Mouse (Mus musculus): ENCODE measurements around the gene Lmtk3. TPM values are rescaled to one million over a fixed set of nuclear protein-coding genes. Genes with fewer than 3 reads are reported as not detected.

Lmtk3 gene
- polyA plus RNA-seq, 2 experiments, result 1.8 to 46.2 TPM

DNA sequence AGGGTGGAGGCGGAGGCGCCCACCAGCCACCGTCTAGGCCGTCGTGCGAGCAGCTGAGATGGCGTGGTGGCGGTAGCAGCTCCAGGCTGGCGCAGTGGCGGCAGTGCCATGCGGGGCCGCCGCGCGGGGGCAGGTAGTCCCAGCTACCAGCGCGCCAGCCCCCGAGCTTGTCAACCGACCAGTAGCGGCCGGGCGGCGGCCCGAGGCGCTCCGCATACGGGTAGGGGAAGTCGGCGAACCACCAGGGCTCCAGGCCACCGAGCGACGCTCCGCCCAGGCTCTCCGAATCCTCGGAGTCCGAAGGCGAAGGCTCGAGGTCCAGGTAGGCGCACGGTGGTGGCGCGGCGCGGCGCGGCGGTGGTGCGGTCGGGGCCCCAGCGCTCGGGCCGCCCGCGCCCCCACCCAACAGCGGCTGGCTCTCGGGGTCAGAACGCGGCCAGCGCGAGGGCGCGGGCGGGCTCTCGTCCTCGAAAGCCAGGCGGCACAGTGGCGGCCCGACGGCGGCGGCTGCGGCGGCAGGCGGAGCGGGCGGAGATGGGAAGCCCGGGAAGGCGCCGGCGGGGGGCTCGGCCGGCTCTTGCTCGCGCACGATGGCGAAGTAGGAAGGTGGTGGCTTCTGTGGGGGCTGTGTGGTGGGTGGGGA lies 49.7 kb downstream of the Lmtk3 start:
- TF ChIP-seq POLR2A (IDR thresholded peaks at IDR 0.05; ENCODE audit: borderline replicate concordance, extremely low read depth, insufficient read depth, insufficient read length), result no peak
- ATAC-seq (ENCODE audit: low FRiP score, low read depth) (no peak), DNase-seq (ENCODE audit: low spot score) (no peak)
- Histone ChIP-seq H3K36me3 (ENCODE audit: control insufficient read depth, insufficient read depth, low read length) (peaks cover 13% of the 10 kb centered on the region), H3K27me3 (ENCODE audit: control insufficient read depth, insufficient read depth, low read length) (peaks cover 46% of the 10 kb centered on the region), H3K9me3 (ENCODE audit: control insufficient read depth, low read length) (no peaks in the 10 kb centered on the region), H3K4me1 (ENCODE audit: control insufficient read depth, insufficient read depth, low read length) (0 out of 2 replicates have a peak, but pooled peaks cover 5% of the 10 kb centered on the region), H3K4me3 (replicated peaks; ENCODE audit: low read length) (peak overlapping the region; percentile 44), H3K9ac (ENCODE audit: low read depth, low read length, severe bottlenecking) (peak overlapping the region; percentile 43), H3K4me2 (replicated peaks; ENCODE audit: low read depth, low read length, severe bottlenecking) (peak overlapping the region; percentile 56), H3K27ac (replicated peaks; ENCODE audit: low read depth, low read length) (no peak overlapping the region)
- WGBS, result 0% methylated on average over 44 of the region's 86 CpGs

DNA sequence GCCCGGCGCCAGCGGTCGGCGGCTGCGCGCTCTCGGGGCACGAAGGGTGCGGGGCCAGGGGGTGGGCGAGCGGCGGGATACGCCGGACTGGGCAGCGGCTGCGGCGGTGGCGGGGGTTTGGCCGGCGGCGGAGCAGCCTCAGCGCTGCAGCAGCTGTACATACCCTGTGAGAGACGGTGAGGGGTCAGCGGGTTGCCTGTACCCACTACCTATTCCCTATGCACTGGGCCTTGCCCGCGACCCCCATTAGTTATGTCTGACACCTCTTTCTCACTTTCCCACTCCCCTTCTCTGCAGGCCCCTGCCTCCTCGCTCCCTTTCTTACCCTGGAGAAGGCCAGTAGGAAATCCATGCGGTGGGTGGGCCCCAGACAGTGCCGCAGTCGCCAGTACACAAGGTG lies 50.4 kb downstream of the Lmtk3 start:
- no peak for TF ChIP-seq POLR2A (IDR thresholded peaks at IDR 0.05; ENCODE audit: borderline replicate concordance, extremely low read depth, insufficient read depth, insufficient read length)
- peak overlapping the region; percentile 56 for H3K4me2 ChIP-seq (replicated peaks; ENCODE audit: low read depth, low read length, severe bottlenecking)
- H3K27me3 ChIP-seq (ENCODE audit: control insufficient read depth, insufficient read depth, low read length), result peaks cover 46% of the 10 kb centered on the region
- H3K4me3 ChIP-seq (replicated peaks; ENCODE audit: low read length), result peak overlapping the region; percentile 44
- peaks cover 7% of the 10 kb centered on the region for H3K36me3 ChIP-seq (ENCODE audit: control insufficient read depth, insufficient read depth, low read length)
- ATAC-seq (ENCODE audit: low FRiP score, low read depth) (no peak), DNase-seq (ENCODE audit: low spot score) (no peak)
- peak overlapping the region; percentile 43 for H3K9ac ChIP-seq (ENCODE audit: low read depth, low read length, severe bottlenecking)
- no peaks in the 10 kb centered on the region for H3K9me3 ChIP-seq (ENCODE audit: control insufficient read depth, low read length)
- 5% methylated on average over 13 of the region's 31 CpGs for WGBS
- H3K4me1 ChIP-seq (ENCODE audit: control insufficient read depth, insufficient read depth, low read length), result 0 out of 2 replicates have a peak, but pooled peaks cover 5% of the 10 kb centered on the region
- H3K27ac ChIP-seq (replicated peaks; ENCODE audit: low read depth, low read length), result no peak overlapping the region

DNA sequence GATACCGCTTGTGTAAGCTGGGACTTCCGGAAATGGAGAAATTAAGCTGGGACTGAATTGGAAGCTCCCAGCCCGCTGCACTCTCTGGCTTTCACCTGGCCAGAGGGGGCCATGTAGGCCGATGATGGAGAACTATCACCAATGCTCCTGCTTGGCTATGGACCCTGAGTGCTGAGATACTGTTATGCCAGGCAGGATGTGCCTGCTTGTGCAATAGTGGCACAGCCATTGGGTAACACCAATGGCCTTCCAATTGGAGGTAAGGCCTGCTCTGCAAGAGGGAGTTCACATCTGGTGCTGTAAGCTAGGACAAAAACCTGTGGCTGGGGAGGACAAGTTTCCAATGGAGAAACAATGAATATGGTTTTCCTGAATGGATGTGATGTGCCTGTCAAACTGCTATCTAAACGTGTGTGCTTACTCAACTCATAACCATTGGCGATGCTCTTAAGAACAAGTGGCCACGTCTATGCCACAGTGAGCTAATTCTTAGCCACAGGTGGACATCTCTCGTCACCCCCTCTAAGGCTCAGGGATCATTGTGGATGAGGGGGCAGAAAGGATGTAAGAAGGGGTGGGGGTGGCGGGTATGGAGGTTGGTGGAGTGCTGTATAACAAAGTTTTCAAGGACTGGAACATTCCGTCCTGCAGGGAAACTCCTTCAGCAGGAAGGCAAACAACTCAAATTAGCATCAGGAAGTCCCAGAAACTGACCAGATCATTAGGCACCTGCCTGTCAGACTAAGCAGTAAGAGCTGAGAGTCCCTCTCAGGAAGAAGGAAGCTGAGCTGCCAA lies 59.6 kb downstream of the Lmtk3 start:
- DNase-seq (ENCODE audit: low spot score), result no peak
- Histone ChIP-seq H3K4me3 (replicated peaks; ENCODE audit: low read length) (no peak overlapping the region), H3K27me3 (ENCODE audit: control insufficient read depth, insufficient read depth, low read length) (no peaks in the 10 kb centered on the region), H3K27ac (replicated peaks; ENCODE audit: low read depth, low read length) (no peak overlapping the region), H3K4me2 (replicated peaks; ENCODE audit: low read depth, low read length, severe bottlenecking) (no peak overlapping the region), H3K4me1 (ENCODE audit: control insufficient read depth, insufficient read depth, low read length) (no peaks in the 10 kb centered on the region), H3K9ac (ENCODE audit: low read depth, low read length, severe bottlenecking) (no peak overlapping the region), H3K36me3 (ENCODE audit: control insufficient read depth, insufficient read depth, low read length) (no peaks in the 10 kb centered on the region), H3K9me3 (ENCODE audit: control insufficient read depth, low read length) (no peaks in the 10 kb centered on the region)
- WGBS, result 84% methylated on average over 10 of the region's 10 CpGs
- ATAC-seq (ENCODE audit: low FRiP score, low read depth), result no peak
- no peak for TF ChIP-seq POLR2A (IDR thresholded peaks at IDR 0.05; ENCODE audit: borderline replicate concordance, extremely low read depth, insufficient read depth, insufficient read length)

DNA sequence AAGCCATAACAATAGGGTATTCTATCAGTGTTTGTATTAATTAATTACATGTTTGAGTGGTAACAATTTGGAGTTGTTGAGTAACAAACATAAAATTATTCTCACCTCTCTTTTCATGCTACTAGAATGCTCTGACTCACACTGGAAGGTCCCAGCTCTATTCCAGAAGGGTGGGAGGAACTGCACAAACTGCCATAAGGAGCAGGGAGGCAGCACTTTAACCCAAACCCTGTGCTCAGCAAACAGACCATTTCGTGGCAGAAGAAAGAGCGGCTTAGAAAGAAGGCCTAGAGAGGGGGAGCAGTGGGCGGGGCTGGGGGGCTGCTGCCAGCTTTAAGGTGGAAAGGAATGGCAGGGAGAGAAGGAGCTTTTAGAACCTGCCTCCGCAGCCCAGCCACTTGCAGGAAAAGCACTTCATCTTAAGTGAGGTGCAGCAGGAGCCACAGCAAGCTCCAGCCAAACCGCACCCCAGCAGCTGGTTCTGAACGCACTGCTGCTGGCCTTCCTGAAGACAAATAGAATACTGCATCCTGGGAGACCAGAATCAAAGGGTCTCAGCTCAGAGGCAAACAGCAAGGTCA lies 65.0 kb downstream of the Lmtk3 start:
- 11% methylated on average over 6 of the region's 6 CpGs for WGBS
- Histone ChIP-seq H3K9me3 (ENCODE audit: control insufficient read depth, low read length) (no peaks in the 10 kb centered on the region), H3K9ac (ENCODE audit: low read depth, low read length, severe bottlenecking) (peak overlapping the region; percentile 41; the same call in 1 of the 2 replicates), H3K4me1 (ENCODE audit: control insufficient read depth, insufficient read depth, low read length) (no peaks in the 10 kb centered on the region; the same call in 1 of the 2 replicates), H3K4me3 (replicated peaks; ENCODE audit: low read length) (no peak overlapping the region), H3K27me3 (ENCODE audit: control insufficient read depth, insufficient read depth, low read length) (no peaks in the 10 kb centered on the region), H3K4me2 (replicated peaks; ENCODE audit: low read depth, low read length, severe bottlenecking) (0 out of 2 replicates have a peak overlapping the region, but pooled peaks have one; percentile 3), H3K36me3 (ENCODE audit: control insufficient read depth, insufficient read depth, low read length) (no peaks in the 10 kb centered on the region), H3K27ac (replicated peaks; ENCODE audit: low read depth, low read length) (no peak overlapping the region)
- TF ChIP-seq POLR2A (IDR thresholded peaks at IDR 0.05; ENCODE audit: borderline replicate concordance, extremely low read depth, insufficient read depth, insufficient read length), result no peak
- ATAC-seq (ENCODE audit: low FRiP score, low read depth) (no peak), DNase-seq (ENCODE audit: low spot score) (no peak)

DNA sequence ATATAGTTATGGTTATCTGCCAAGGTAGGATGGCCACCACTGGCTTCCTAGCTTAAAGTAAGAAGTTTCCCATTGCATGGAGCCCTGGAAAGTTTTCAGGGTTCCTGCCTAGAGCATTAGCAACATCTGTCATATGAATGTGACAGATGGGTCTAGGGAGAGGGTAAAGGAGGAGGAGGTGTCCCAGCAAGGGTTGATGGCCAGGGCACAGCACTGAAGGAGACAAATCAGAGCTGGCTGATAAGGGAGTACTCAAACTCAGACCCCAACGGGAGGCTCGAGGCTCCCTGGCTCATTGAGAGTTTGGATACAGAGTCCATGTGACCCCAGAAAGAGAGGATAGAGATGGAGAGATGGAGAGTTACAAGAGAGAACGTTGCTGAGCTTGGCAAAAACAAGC lies 67.1 kb downstream of the Lmtk3 start:
- no peaks in the 10 kb centered on the region; the same call in 1 of the 2 replicates for H3K4me1 ChIP-seq (ENCODE audit: control insufficient read depth, insufficient read depth, low read length)
- H3K9me3 ChIP-seq (ENCODE audit: control insufficient read depth, low read length), result no peaks in the 10 kb centered on the region
- no peak overlapping the region for H3K9ac ChIP-seq (ENCODE audit: low read depth, low read length, severe bottlenecking)
- no peak overlapping the region for H3K27ac ChIP-seq (replicated peaks; ENCODE audit: low read depth, low read length)
- no peak for ATAC-seq (ENCODE audit: low FRiP score, low read depth)
- no peak for TF ChIP-seq POLR2A (IDR thresholded peaks at IDR 0.05; ENCODE audit: borderline replicate concordance, extremely low read depth, insufficient read depth, insufficient read length)
- DNase-seq (ENCODE audit: low spot score), result no peak
- no peaks in the 10 kb centered on the region for H3K27me3 ChIP-seq (ENCODE audit: control insufficient read depth, insufficient read depth, low read length)
- H3K4me3 ChIP-seq (replicated peaks; ENCODE audit: low read length), result no peak overlapping the region
- WGBS, result 64% methylated on average over 3 of the region's 3 CpGs
- no peak overlapping the region for H3K4me2 ChIP-seq (replicated peaks; ENCODE audit: low read depth, low read length, severe bottlenecking)
- no peaks in the 10 kb centered on the region for H3K36me3 ChIP-seq (ENCODE audit: control insufficient read depth, insufficient read depth, low read length)
